Mouse (Mus musculus): ENCODE measurements around the gene F10. TPM values are rescaled to one million over a fixed set of nuclear protein-coding genes. Genes with fewer than 3 reads are reported as not detected.

Gene F10
- polyA plus RNA-seq, 1 experiment = 2.7 TPM

GRCm38 (mm10) chr8:13027615-13028014 is 9.5 kb upstream of the F10 start:
- H3K36me3 ChIP-seq (ENCODE audit: control insufficient read depth, insufficient read depth, low read length) = no peaks in the 10 kb centered on the region
- H3K4me1 ChIP-seq (ENCODE audit: control insufficient read depth, insufficient read depth, insufficient read length) = no peaks in the 10 kb centered on the region
- H3K27me3 ChIP-seq (ENCODE audit: control insufficient read depth, insufficient read depth, low read length) = no peaks in the 10 kb centered on the region
- no peak for DNase-seq (ENCODE audit: low read depth in 1 of 2, low spot score in 2 of 2)
- no peak overlapping the region for H3K4me3 ChIP-seq (ENCODE audit: extremely low read depth, insufficient read depth, insufficient read length)
- WGBS = 74% methylated on average over 5 of the region's 5 CpGs
- TF ChIP-seq CTCF (IDR thresholded peaks at IDR 0.05; ENCODE audit: extremely low read depth, insufficient read depth, insufficient read length, insufficient replicate concordance) (no peak), POLR2A (IDR thresholded peaks at IDR 0.05; ENCODE audit: low read depth, low read length) (no peak)
- no peak overlapping the region for H3K27ac ChIP-seq (ENCODE audit: insufficient read depth, low read length)

GRCm38 (mm10) chr8:13028482-13028881 is 8.6 kb upstream of the F10 start:
- H3K27ac ChIP-seq (ENCODE audit: insufficient read depth, low read length) = no peak overlapping the region
- DNase-seq (ENCODE audit: low read depth in 1 of 2, low spot score in 2 of 2) = no peak
- H3K4me1 ChIP-seq (ENCODE audit: control insufficient read depth, insufficient read depth, insufficient read length) = no peaks in the 10 kb centered on the region
- H3K27me3 ChIP-seq (ENCODE audit: control insufficient read depth, insufficient read depth, low read length) = no peaks in the 10 kb centered on the region
- no peak overlapping the region for H3K4me3 ChIP-seq (ENCODE audit: extremely low read depth, insufficient read depth, insufficient read length)
- 29% methylated on average over 5 of the region's 5 CpGs for WGBS
- H3K36me3 ChIP-seq (ENCODE audit: control insufficient read depth, insufficient read depth, low read length) = no peaks in the 10 kb centered on the region
- no peak for TF ChIP-seq CTCF (IDR thresholded peaks at IDR 0.05; ENCODE audit: extremely low read depth, insufficient read depth, insufficient read length, insufficient replicate concordance)
- no peak for TF ChIP-seq POLR2A (IDR thresholded peaks at IDR 0.05; ENCODE audit: low read depth, low read length)

GRCm38 (mm10) chr8:13036346-13036812 is 729 bp upstream of the F10 start:
- Histone ChIP-seq H3K27ac (ENCODE audit: insufficient read depth, low read length) (no peak overlapping the region), H3K36me3 (ENCODE audit: control insufficient read depth, insufficient read depth, low read length) (no peaks in the 10 kb centered on the region), H3K27me3 (ENCODE audit: control insufficient read depth, insufficient read depth, low read length) (no peaks in the 10 kb centered on the region), H3K4me3 (ENCODE audit: extremely low read depth, insufficient read depth, insufficient read length) (no peak overlapping the region), H3K4me1 (ENCODE audit: control insufficient read depth, insufficient read depth, insufficient read length) (no peaks in the 10 kb centered on the region)
- no peak for DNase-seq (ENCODE audit: low read depth in 1 of 2, low spot score in 2 of 2)
- TF ChIP-seq CTCF (IDR thresholded peaks at IDR 0.05; ENCODE audit: extremely low read depth, insufficient read depth, insufficient read length, insufficient replicate concordance) = no peak
- no peak for TF ChIP-seq POLR2A (IDR thresholded peaks at IDR 0.05; ENCODE audit: low read depth, low read length)
- WGBS = 65% methylated on average over 10 of the region's 10 CpGs

GRCm38 (mm10) chr8:13037569-13037968 is 461 bp downstream of the F10 start:
- no peaks in the 10 kb centered on the region for H3K27me3 ChIP-seq (ENCODE audit: control insufficient read depth, insufficient read depth, low read length)
- H3K36me3 ChIP-seq (ENCODE audit: control insufficient read depth, insufficient read depth, low read length) = no peaks in the 10 kb centered on the region
- WGBS = 82% methylated on average over 5 of the region's 5 CpGs
- no peak for DNase-seq (ENCODE audit: low read depth in 1 of 2, low spot score in 2 of 2)
- no peak for TF ChIP-seq POLR2A (IDR thresholded peaks at IDR 0.05; ENCODE audit: low read depth, low read length)
- TF ChIP-seq CTCF (IDR thresholded peaks at IDR 0.05; ENCODE audit: extremely low read depth, insufficient read depth, insufficient read length, insufficient replicate concordance) = no peak
- H3K4me3 ChIP-seq (ENCODE audit: extremely low read depth, insufficient read depth, insufficient read length) = no peak overlapping the region
- H3K4me1 ChIP-seq (ENCODE audit: control insufficient read depth, insufficient read depth, insufficient read length) = no peaks in the 10 kb centered on the region
- H3K27ac ChIP-seq (ENCODE audit: insufficient read depth, low read length) = no peak overlapping the region

GRCm38 (mm10) chr8:13039054-13039453 is 1.9 kb downstream of the F10 start:
- Histone ChIP-seq H3K27me3 (ENCODE audit: control insufficient read depth, insufficient read depth, low read length) (no peaks in the 10 kb centered on the region), H3K27ac (ENCODE audit: insufficient read depth, low read length) (no peak overlapping the region), H3K36me3 (ENCODE audit: control insufficient read depth, insufficient read depth, low read length) (no peaks in the 10 kb centered on the region), H3K4me3 (ENCODE audit: extremely low read depth, insufficient read depth, insufficient read length) (no peak overlapping the region), H3K4me1 (ENCODE audit: control insufficient read depth, insufficient read depth, insufficient read length) (no peaks in the 10 kb centered on the region)
- no peak for TF ChIP-seq POLR2A (IDR thresholded peaks at IDR 0.05; ENCODE audit: low read depth, low read length)
- WGBS = 48% methylated on average over 6 of the region's 6 CpGs
- no peak for DNase-seq (ENCODE audit: low read depth in 1 of 2, low spot score in 2 of 2)

GRCm38 (mm10) chr8:13041459-13041858 is 4.4 kb downstream of the F10 start:
- Histone ChIP-seq H3K4me1 (ENCODE audit: control insufficient read depth, insufficient read depth, insufficient read length) (no peaks in the 10 kb centered on the region), H3K36me3 (ENCODE audit: control insufficient read depth, insufficient read depth, low read length) (no peaks in the 10 kb centered on the region), H3K4me3 (ENCODE audit: extremely low read depth, insufficient read depth, insufficient read length) (no peak overlapping the region), H3K27me3 (ENCODE audit: control insufficient read depth, insufficient read depth, low read length) (no peaks in the 10 kb centered on the region), H3K27ac (ENCODE audit: insufficient read depth, low read length) (no peak overlapping the region)
- TF ChIP-seq CTCF (IDR thresholded peaks at IDR 0.05; ENCODE audit: extremely low read depth, insufficient read depth, insufficient read length, insufficient replicate concordance) = no peak
- WGBS = 26% methylated on average over 4 of the region's 4 CpGs
- no peak for DNase-seq (ENCODE audit: low read depth in 1 of 2, low spot score in 2 of 2)

GRCm38 (mm10) chr8:13047652-13048051 is 10.5 kb downstream of the F10 start:
- 74% methylated on average over 5 of the region's 5 CpGs for WGBS
- H3K36me3 ChIP-seq (ENCODE audit: control insufficient read depth, insufficient read depth, low read length) = no peaks in the 10 kb centered on the region
- no peak overlapping the region for H3K4me3 ChIP-seq (ENCODE audit: extremely low read depth, insufficient read depth, insufficient read length)
- no peaks in the 10 kb centered on the region for H3K27me3 ChIP-seq (ENCODE audit: control insufficient read depth, insufficient read depth, low read length)
- no peak for DNase-seq (ENCODE audit: low read depth in 1 of 2, low spot score in 2 of 2)
- no peak overlapping the region for H3K27ac ChIP-seq (ENCODE audit: insufficient read depth, low read length)
- TF ChIP-seq CTCF (IDR thresholded peaks at IDR 0.05; ENCODE audit: extremely low read depth, insufficient read depth, insufficient read length, insufficient replicate concordance) (no peak), POLR2A (IDR thresholded peaks at IDR 0.05; ENCODE audit: low read depth, low read length) (no peak)
- no peaks in the 10 kb centered on the region for H3K4me1 ChIP-seq (ENCODE audit: control insufficient read depth, insufficient read depth, insufficient read length)

Data from spleen, adult 2 months (tissue).